Mouse (Mus musculus): ENCODE data around the gene Bicd2. TPM values are rescaled to one million over a fixed set of nuclear protein-coding genes. Genes with fewer than 3 reads are reported as not detected.
A peak's percentile ranks its signal among the peaks of the same experiment; 100 is the strongest.

The Bicd2 gene
- polyA plus RNA-seq, 1 experiment = 34.0 TPM

- Histone ChIP-seq H3K4me3 (ENCODE audit: insufficient read depth, low read depth, low read length) (no peak overlapping the region), H3K27ac (replicated peaks; ENCODE audit: low read depth, low read length) (no peak overlapping the region), H3K4me1 (ENCODE audit: control insufficient read depth, insufficient read depth, insufficient read length, low read length) (no peaks in the 10 kb centered on the region)
Observed at GRCm38 (mm10) chr13:49393579-49393978, 52.2 kb downstream of the Bicd2 start.

DNA sequence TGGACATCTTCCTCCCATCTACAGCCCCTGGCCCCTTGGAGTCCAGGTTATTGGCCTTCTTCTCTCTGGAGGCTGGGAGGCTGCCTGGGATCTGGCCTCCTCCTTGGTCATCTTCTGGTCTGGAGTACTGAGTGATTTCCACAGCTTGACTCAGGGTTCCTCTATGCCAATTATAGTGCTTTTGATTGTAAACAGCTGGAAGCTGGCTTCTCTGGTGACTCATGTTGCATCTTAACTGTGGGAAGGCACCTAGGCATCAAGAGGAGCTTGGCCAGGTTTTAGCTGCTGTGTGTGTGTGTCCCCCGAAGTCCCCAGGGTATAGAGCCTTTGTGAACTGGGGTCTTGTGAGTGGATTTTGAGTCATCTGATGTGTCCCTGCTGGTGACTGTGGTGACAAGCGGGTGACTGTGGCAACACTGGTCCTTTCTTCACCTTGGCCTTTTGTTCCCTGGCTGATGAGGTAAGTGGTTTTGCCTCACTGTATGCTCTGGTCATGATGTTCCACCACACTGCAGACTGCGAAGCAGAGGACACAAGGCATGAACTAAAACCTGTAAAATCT, 53.6 kb downstream of the Bicd2 start:
- Histone ChIP-seq H3K4me3 (ENCODE audit: insufficient read depth, low read depth, low read length) (no peak overlapping the region), H3K4me1 (ENCODE audit: control insufficient read depth, insufficient read depth, insufficient read length, low read length) (no peaks in the 10 kb centered on the region), H3K27ac (replicated peaks; ENCODE audit: low read depth, low read length) (no peak overlapping the region)

DNA sequence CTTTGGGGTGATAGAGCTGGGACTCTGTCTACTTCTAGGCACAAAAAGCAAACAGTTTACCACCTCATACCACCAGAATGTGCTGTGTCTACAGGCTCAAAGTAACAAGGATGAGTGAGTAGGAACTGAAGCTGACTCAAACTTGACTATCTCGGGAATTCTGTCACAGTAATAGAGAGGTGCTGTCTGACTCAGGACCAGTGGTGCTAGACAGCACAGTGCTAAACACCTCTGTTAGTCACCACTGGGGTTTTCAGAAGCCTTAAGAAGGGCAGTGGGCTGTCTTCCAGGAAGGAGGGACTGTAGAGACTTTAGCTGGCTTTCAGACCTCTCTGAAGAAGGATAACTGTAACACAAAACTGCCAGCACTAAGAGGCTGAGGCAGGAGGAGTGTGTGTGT, 55.4 kb downstream of the Bicd2 start:
- H3K4me1 ChIP-seq (ENCODE audit: control insufficient read depth, insufficient read depth, insufficient read length, low read length) = no peaks in the 10 kb centered on the region
- no peak overlapping the region for H3K27ac ChIP-seq (replicated peaks; ENCODE audit: low read depth, low read length)
- H3K4me3 ChIP-seq (ENCODE audit: insufficient read depth, low read depth, low read length) = no peak overlapping the region

DNA sequence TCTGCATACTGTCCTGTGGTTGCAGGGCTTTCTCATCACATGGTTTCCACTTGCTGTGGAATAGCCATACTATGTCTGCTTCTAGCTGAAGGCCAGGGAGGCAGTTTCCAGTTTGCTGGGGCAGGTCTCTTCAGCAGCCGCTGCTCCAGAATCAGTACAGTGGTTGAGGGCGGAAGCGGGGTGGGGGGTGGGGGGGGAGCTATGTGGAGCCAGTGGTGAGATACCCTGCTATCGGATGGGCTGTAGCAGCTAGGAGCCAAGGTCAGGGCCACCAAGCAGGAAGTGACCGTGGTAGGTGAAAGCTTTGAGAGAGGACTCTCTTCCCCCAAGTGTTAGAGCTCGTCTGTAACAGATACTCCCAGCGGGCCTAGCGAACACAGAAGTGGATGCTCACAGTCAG, 56.8 kb downstream of the Bicd2 start:
- Histone ChIP-seq H3K4me1 (ENCODE audit: control insufficient read depth, insufficient read depth, insufficient read length, low read length) (no peaks in the 10 kb centered on the region), H3K4me3 (ENCODE audit: insufficient read depth, low read depth, low read length) (no peak overlapping the region), H3K27ac (replicated peaks; ENCODE audit: low read depth, low read length) (no peak overlapping the region)

- H3K4me3 ChIP-seq (ENCODE audit: insufficient read depth, low read depth, low read length) = no peak overlapping the region
- no peak overlapping the region for H3K27ac ChIP-seq (replicated peaks; ENCODE audit: low read depth, low read length)
- H3K4me1 ChIP-seq (ENCODE audit: control insufficient read depth, insufficient read depth, insufficient read length, low read length) = no peaks in the 10 kb centered on the region
Observed at GRCm38 (mm10) chr13:49400139-49400538, 58.8 kb downstream of the Bicd2 start.

DNA sequence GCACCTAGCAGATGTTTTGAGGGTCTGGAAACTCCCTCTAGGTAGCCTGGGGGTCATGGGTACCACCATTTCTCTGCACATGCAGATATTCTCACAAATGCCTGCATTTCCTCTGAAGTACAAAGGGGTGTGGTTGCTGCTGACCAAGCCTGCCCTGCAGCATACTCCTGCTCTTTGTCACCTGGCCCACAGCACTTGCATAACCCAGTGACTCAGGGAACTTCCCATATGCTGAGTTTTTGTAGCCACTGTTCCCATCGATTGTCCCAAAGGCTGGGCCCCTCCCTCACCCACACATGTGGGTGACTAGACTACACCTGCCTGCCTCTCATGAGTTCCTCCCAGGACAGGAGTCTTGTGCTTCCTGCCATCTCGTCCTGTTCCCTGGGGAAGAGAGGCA, 61.2 kb downstream of the Bicd2 start:
- no peak overlapping the region for H3K4me3 ChIP-seq (ENCODE audit: insufficient read depth, low read depth, low read length)
- H3K4me1 ChIP-seq (ENCODE audit: control insufficient read depth, insufficient read depth, insufficient read length, low read length) = no peaks in the 10 kb centered on the region
- H3K27ac ChIP-seq (replicated peaks; ENCODE audit: low read depth, low read length) = no peak overlapping the region

DNA sequence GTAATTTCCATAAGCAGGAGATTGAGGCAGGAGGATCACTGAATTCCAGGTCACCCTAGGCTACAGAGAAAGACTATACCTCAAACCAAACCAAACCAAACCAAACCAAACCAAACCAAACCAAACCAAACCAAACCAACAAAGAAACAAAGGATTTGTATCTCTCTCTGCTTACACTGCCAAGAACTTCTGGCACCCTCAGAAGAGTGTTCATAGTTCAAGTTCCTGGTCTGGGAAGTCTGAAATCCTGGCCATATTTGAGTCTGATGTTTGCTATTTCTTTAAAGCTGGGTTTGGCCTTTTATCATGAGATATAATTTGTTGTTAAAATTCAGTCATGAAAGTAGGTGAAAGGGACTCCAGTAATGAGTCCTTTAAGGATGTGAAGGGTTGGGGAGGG, 66.4 kb downstream of the Bicd2 start:
- no peak overlapping the region for H3K4me3 ChIP-seq (ENCODE audit: insufficient read depth, low read depth, low read length)
- H3K27ac ChIP-seq (replicated peaks; ENCODE audit: low read depth, low read length) = no peak overlapping the region
- 0 out of 2 replicates have a peak, but pooled peaks cover 2% of the 10 kb centered on the region for H3K4me1 ChIP-seq (ENCODE audit: control insufficient read depth, insufficient read depth, insufficient read length, low read length)

GRCm38 (mm10) chr13:49420754-49421605, 79.6 kb downstream of the Bicd2 start, which contains the start of gene Ippk:
Gene Ippk, plus strand, starts transcription at chr13:49421249.
- H3K4me3 ChIP-seq (ENCODE audit: insufficient read depth, low read depth, low read length) = peak within 1 kb of the TSS; percentile 89
- peak within 1 kb of the TSS; percentile 93 for H3K27ac ChIP-seq (replicated peaks; ENCODE audit: low read depth, low read length)
- H3K4me1 ChIP-seq (ENCODE audit: control insufficient read depth, insufficient read depth, insufficient read length, low read length) = peaks cover 13% of the 10 kb centered on the region

DNA sequence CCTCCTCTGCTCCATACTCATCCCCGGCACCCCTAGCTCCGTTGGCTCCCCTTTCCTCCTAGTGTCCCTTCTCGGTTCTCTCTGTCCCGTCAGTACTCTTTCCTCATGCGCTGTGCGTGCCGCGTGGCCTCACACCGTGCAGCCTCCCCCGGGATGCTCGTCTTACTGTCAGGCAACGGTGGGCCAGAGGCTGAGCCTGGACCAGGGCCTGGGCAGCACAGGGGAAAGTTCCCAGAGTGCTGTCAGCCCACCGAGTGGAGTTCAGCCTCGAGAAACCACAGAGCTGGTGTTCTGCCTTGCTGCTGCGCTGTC, 80.2 kb downstream of the Bicd2 start:
- Histone ChIP-seq H3K27ac (replicated peaks; ENCODE audit: low read depth, low read length) (no peak overlapping the region), H3K4me3 (ENCODE audit: insufficient read depth, low read depth, low read length) (peak overlapping the region; percentile 89), H3K4me1 (ENCODE audit: control insufficient read depth, insufficient read depth, insufficient read length, low read length) (peaks cover 13% of the 10 kb centered on the region)

DNA sequence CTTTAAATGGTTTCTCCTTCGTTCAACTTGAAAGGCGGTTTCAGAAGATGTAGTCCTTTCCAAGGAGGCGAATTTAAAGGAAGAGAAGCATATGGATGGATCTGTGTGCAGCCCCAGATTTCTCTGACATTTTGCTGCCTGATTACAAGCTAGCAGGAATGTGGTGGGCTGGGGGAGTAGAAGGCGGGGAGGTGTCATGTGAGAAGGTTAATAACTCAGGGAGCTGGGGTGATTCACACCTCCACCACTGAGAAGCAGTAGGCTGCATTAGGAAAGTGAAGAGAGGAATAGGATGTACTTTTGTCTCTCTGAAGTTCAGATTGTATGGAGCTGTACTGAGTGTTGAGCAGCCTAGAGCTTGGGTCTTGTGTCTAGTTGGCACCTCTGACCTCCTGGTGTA, 80.6 kb downstream of the Bicd2 start:
- H3K27ac ChIP-seq (replicated peaks; ENCODE audit: low read depth, low read length) = no peak overlapping the region
- H3K4me1 ChIP-seq (ENCODE audit: control insufficient read depth, insufficient read depth, insufficient read length, low read length) = peaks cover 14% of the 10 kb centered on the region
- peak overlapping the region; percentile 89 for H3K4me3 ChIP-seq (ENCODE audit: insufficient read depth, low read depth, low read length)

GRCm38 (mm10) chr13:49426736-49427135, 85.4 kb downstream of the Bicd2 start:
- Histone ChIP-seq H3K27ac (replicated peaks; ENCODE audit: low read depth, low read length) (no peak overlapping the region), H3K4me3 (ENCODE audit: insufficient read depth, low read depth, low read length) (no peak overlapping the region), H3K4me1 (ENCODE audit: control insufficient read depth, insufficient read depth, insufficient read length, low read length) (peaks cover 20% of the 10 kb centered on the region)

DNA sequence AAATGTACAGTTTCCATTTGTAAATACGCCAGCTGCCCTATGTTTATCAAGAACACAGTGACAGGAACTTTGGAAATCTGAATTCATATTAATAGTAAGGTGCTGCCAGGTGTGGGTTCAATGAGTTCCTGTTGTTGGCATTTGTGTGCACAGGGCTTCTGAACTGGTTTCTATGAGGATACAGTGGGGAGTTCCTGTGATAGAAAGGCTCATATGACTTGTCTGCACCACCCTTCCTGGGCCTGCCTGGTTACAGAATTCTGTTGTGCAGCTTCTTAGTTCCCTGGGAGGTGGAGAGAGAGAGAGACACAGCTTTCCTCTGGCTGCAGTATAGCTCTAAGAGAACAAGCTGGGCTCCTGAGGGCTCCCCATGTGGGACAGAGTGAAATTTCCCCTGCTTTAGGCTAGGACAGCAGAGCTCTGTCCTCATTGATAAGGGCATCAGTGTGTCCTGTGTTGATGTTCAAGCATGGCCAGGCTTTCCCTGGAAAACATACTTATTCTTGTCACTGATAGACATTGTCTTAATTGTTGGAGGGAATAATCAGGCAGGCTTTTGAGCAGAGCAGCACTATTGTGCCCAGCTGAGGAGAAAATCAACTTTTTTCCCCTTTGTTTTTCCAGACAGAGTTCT, 86.8 kb downstream of the Bicd2 start:
- H3K27ac ChIP-seq (replicated peaks; ENCODE audit: low read depth, low read length) = no peak overlapping the region
- H3K4me3 ChIP-seq (ENCODE audit: insufficient read depth, low read depth, low read length) = no peak overlapping the region
- H3K4me1 ChIP-seq (ENCODE audit: control insufficient read depth, insufficient read depth, insufficient read length, low read length) = peaks cover 9% of the 10 kb centered on the region

DNA sequence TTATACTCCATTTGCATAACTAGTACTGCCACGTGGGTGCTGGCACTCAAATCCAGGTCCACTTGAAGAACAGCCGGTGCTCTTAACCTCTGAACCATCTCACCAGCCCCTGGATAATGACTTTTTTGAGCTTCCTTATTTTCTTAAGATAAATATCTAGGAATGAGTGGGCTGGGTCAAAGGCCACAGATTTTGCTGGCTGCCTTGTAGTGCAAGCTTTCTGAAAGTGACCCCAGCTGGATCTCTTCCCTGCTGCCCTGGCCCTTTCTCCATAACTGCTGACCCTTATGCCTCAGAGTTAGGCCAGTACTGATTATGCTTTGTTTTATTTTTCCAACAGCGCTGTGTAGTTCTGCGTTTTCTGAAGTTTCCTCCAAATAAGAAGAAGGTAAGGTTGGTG, 89.1 kb downstream of the Bicd2 start:
- Histone ChIP-seq H3K27ac (replicated peaks; ENCODE audit: low read depth, low read length) (no peak overlapping the region), H3K4me3 (ENCODE audit: insufficient read depth, low read depth, low read length) (no peak overlapping the region), H3K4me1 (ENCODE audit: control insufficient read depth, insufficient read depth, insufficient read length, low read length) (peaks cover 9% of the 10 kb centered on the region)

GRCm38 (mm10) chr13:49433268-49434029, 92.1 kb downstream of the Bicd2 start:
- H3K27ac ChIP-seq (replicated peaks; ENCODE audit: low read depth, low read length) = no peak overlapping the region
- peaks cover 4% of the 10 kb centered on the region for H3K4me1 ChIP-seq (ENCODE audit: control insufficient read depth, insufficient read depth, insufficient read length, low read length)

GRCm38 (mm10) chr13:49435745-49436144, 94.4 kb downstream of the Bicd2 start:
- Histone ChIP-seq H3K4me1 (ENCODE audit: control insufficient read depth, insufficient read depth, insufficient read length, low read length) (peaks cover under 1% of the 10 kb centered on the region; the same call in 1 of the 2 replicates), H3K4me3 (ENCODE audit: insufficient read depth, low read depth, low read length) (no peak overlapping the region), H3K27ac (replicated peaks; ENCODE audit: low read depth, low read length) (no peak overlapping the region)

More at GRCm38 (mm10) chr13:49433268-49434029, 92.1 kb downstream of the Bicd2 start:
- no peak overlapping the region for H3K4me3 ChIP-seq (ENCODE audit: insufficient read depth, low read depth, low read length)
